Mouse (Mus musculus) ovary, postnatal 36 days (tissue): Measurements from ENCODE around the gene Gm5580.
"Not testable (repeated sequence)": the region's sequence is repeated elsewhere in the genome, so short reads cannot be mapped to it uniquely, and the experiment has no call there.

Experiments used
- DNase-seq: peaks from one replicate; pipeline ENCODE4 v3.0.0; 2022; ENCODE audit warnings: low spot score, mixed read lengths

Gene Gm5580

GRCm38 (mm10) chr6:116550841-116551240 is at the start of gene Gm5580:
Gene Gm5580 (plus strand): TSS chr6:116551141.
- not testable (repeated sequence) for DNase-seq

DNA sequence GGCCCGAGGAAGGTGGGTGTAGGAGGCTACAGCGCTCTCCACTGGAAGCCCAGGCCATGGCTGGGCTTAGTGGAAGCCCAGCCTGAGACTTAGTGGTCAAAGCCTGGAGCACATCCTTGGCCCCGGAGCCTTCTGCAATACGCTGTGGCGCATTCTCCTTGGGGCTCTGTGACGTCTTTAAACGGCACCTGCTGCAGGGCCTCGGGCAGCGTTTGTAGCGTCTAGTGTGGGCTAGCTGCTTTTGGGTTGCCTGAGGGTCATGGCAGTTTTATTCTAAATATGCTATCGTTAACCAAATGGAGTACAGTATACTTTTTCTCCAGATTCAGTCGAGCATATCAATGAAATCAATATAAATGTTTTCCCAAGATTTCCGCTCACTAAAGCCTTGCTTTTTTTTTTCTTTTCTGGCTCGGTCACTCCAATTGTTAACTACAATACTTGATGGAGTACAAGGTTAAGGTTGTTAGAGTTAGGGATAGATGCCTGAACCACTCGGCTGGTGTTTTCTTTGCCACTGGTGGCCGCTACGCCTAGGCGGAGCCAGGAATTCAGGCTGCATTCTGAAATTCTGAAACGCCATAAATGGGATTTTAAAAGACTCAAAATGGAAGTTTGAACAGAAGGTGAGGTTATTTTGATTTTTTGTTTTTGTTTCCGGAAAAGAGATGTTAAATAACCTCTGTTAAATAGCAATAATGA is 44.5 kb upstream of the Gm5580 start, which contains the start of gene Olfr212:
Gene Olfr212, plus strand, starts transcription at position 215 of the 702 bp plus-strand sequence.
- not testable (repeated sequence) for DNase-seq

DNA sequence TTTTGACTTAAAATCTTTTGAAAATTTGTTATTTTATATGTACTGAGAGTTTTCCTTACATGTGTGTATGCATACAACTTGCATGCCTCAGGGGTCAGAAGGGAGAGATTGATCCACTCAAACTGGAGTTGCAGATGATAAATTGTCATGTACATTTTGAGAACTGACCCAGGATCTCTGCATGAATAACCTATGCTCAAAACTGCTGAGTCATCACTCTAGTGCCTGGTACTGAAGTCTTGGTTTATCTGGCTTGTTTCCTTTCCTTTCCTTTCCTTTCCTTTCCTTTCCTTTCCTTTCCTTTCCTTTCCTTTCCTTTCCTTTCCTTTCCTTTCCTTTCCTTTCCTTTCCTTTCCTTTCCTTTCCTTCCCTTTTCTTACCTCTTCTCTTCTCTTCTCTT is 36.1 kb upstream of the Gm5580 start:
- no peak for DNase-seq

- no peak for DNase-seq
These were observed 12.8 kb upstream of the Gm5580 start, which contains the start of gene Olfr213 for GRCm38 (mm10) chr6:116538156-116538555. Gene Olfr213 (plus strand): TSS chr6:116538456.

DNA sequence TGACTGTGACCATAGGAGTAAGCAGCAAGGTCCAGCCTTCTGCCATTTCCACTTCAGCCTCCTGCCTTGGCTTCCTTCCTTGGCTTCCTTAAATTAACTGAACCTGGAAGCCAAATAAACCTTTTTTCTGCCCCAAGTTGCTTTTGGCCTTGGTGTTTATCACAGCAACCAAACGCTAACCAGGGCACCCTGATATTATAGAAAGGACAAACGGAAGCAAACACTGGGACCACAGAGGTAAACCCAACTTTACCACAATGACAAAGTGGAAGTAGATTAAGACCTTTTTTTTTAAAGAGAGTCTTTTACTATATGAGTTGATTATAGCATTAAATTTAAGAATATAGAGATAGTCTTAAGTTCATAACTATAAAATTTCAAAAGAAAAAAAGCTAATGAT is 8.4 kb upstream of the Gm5580 start:
- no peak for DNase-seq

DNA sequence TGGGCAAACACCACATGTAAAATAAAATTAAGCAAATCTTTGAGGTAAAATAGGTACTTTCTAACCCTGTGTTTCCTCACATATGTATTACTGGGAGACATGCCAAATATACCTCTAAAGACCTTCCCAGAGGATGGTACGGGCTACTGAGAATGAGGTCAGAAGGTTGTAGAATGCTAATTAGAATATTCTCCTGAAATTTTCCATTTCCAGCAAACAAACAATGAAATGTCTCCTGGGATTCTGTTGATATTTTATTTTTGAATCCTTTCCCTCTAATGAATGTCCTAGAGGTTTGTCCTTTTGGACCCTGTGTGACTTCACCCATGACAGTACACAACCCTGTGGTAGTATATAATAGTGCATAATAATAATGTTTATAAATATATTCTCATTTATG is 3.0 kb downstream of the Gm5580 start, which contains the start of gene Olfr214:
Gene Olfr214, plus strand, starts transcription at position 301 of the 400 bp plus-strand sequence.
- DNase-seq = no peak

- DNase-seq = no peak
These were observed 4.0 kb downstream of the Gm5580 start for GRCm38 (mm10) chr6:116554952-116555351.

DNA sequence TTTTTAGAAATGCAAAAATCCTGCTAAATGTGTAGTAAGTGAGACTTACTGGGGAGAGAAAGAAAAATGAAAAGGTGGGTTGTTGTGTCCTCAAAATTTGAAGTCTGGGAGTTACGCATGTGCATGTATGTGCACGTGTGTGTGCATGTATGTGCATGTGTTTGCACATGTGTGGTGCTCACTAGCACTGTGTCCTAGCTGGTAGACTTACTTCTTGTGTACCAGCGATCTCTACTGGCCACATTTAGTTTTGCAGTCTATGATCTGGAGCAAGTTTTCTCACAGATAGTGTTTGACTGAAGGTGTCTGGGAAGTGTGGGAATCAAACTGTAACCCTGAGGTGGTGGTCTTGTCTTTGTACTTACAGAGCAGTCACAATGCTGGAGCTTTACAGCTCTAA is 18.9 kb downstream of the Gm5580 start:
- no peak for DNase-seq

DNA sequence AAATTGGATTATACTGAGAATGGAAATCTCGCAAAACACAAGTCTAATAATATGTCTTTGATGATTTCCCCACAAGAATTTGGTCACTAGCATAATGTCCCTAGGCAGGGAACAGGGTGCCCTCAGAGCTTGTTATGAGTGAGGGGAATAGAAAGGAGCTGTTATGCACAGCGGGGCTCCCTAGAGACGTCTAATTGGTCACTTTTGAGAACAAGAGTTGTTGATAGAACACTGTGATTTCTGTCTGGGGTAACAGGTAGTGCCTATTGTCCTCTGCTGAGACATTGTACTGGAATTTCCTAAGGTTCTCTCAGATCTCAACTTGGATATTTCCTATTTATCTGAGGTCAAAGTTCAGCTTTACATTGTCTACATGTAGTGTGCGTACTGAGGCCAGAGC is 33.2 kb downstream of the Gm5580 start, which contains the start of gene Olfr215:
Gene Olfr215, minus strand, starts transcription at position 101 of the 400 bp plus-strand sequence.
- DNase-seq = no peak

DNA sequence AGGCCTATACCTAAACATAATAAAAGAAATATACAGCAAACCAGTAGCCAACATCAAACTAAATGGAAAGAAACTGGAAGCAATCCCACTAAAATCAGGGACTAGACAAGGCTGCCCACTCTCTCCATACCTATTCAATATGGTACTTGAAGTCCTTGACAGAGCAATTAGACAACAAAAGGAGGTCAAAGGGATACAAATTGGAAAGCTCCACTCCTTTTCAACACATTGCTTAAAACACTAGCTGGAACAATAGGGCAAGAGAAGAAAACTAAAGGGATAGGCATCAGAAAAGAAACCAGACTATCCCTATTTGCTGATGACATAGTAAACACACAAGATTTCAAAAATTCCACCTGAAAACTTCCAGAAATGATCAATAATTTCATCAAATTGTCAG is 50.0 kb downstream of the Gm5580 start:
- DNase-seq = not testable (repeated sequence)
